Mouse (Mus musculus) MEL (cell line): ENCODE data around the gene Dnajb14. TPM values are rescaled to one million over a fixed set of nuclear protein-coding genes. Genes with fewer than 3 reads are reported as not detected.
A peak's percentile ranks its signal among the peaks of the same experiment; 100 is the strongest.

Source experiments
- DNase-seq: peaks from one replicate; pipeline ENCODE4 v3.0.0; 2011; ENCODE audit warnings: low read depth, low spot score
- H3K27ac ChIP-seq: 2 replicates; pipeline ENCODE4 v1.5.1; 2012; ENCODE audit warnings: low read depth, mild to moderate bottlenecking, control low read depth, low read length, moderate library complexity; ENCODE audit not compliant: control insufficient read depth
- H3K27me3 ChIP-seq, 2 experiments: fragments of 150-350 bp in 1 of 2; sonication (generic) in 1 of 2; 2 replicates each; pipeline ENCODE4 v1.6.1; 2012; ENCODE audit warnings: low read length in 2 of 2, mild to moderate bottlenecking in 2 of 2, improper control_type of control experiment in 1 of 2, moderate library complexity in 1 of 2; ENCODE audit not compliant: insufficient read depth in 2 of 2, control insufficient read depth in 1 of 2
- H3K36me3 ChIP-seq, 2 experiments: 2 replicates each; pipeline ENCODE4 v1.6.1; 2012 to 2014; ENCODE audit warnings: low read length in 2 of 2, improper control_type of control experiment in 1 of 2, inconsistent platforms in 1 of 2, mild to moderate bottlenecking in 1 of 2; ENCODE audit not compliant: insufficient read depth in 2 of 2, control insufficient read depth in 1 of 2
- H3K4me1 ChIP-seq, 2 experiments: fragments of 150-350 bp in 1 of 2; sonication (generic) in 1 of 2; 2 replicates each; pipeline ENCODE4 v1.6.1; 2012; ENCODE audit warnings: low read length in 2 of 2, improper control_type of control experiment in 1 of 2, mild to moderate bottlenecking in 1 of 2; ENCODE audit not compliant: insufficient read depth in 2 of 2, control insufficient read depth in 1 of 2
- H3K4me3 ChIP-seq, 2 experiments: fragments of 150-350 bp in 1 of 2; sonication (generic) in 1 of 2; 2 replicates each; pipeline ENCODE4 v1.5.1; 2012; ENCODE audit warnings: low read depth in 2 of 2, low read length in 2 of 2, mild to moderate bottlenecking in 2 of 2, moderate library complexity in 2 of 2, control low read depth in 1 of 2, improper control_type of control experiment in 1 of 2; ENCODE audit not compliant: control insufficient read depth in 1 of 2, insufficient read depth in 1 of 2
- H3K79me2 ChIP-seq: 2 replicates; pipeline ENCODE4 v1.6.1; 2012; ENCODE audit warnings: mild to moderate bottlenecking, low read length, moderate library complexity; ENCODE audit not compliant: control insufficient read depth, poor library complexity, insufficient read depth
- H3K9ac ChIP-seq: 2 replicates; pipeline ENCODE4 v1.6.1; 2012; ENCODE audit warnings: low read depth, mild to moderate bottlenecking, control low read depth, low read length, moderate library complexity; ENCODE audit not compliant: control insufficient read depth, poor library complexity, severe bottlenecking
- H3K9me3 ChIP-seq: fragments of 150-350 bp; sonication (generic); replicated peaks from 2 replicates; pipeline ENCODE4 v1.6.1; 2012; ENCODE audit warnings: mild to moderate bottlenecking, low read length, improper control_type of control experiment, moderate library complexity; ENCODE audit not compliant: insufficient read depth
- BHLHE40 ChIP-seq: IDR thresholded peaks from 2 replicates; pipeline ENCODE4 v1.6.1; 2012; ENCODE audit warnings: low read depth, mild to moderate bottlenecking, inconsistent platforms, low read length, improper control_type of control experiment, borderline replicate concordance
- CHD1 ChIP-seq: IDR thresholded peaks from 2 replicates; pipeline ENCODE4 v1.6.1; 2012; ENCODE audit warnings: low read depth, mild to moderate bottlenecking, inconsistent platforms, low read length, improper control_type of control experiment
- E2F4 ChIP-seq: IDR thresholded peaks from 2 replicates; pipeline ENCODE4 v1.6.1; 2011; ENCODE audit warnings: low read depth, low read length, improper control_type of control experiment, borderline replicate concordance
- EP300 ChIP-seq, 2 experiments: IDR thresholded peaks; 2 replicates each; pipeline ENCODE4 v1.6.1; 2011; ENCODE audit warnings: improper control_type of control experiment in 2 of 2, low read length in 2 of 2, low read depth in 1 of 2, mild to moderate bottlenecking in 1 of 2
- ETS1 ChIP-seq: IDR thresholded peaks from 2 replicates; pipeline ENCODE4 v1.6.1; 2012; ENCODE audit warnings: low read depth, mild to moderate bottlenecking, inconsistent platforms, low read length, improper control_type of control experiment, moderate library complexity
- GABPA ChIP-seq: IDR thresholded peaks from 2 replicates; pipeline ENCODE4 v1.6.1; 2012; ENCODE audit warnings: low read depth, mild to moderate bottlenecking, inconsistent platforms, low read length, improper control_type of control experiment, moderate library complexity
- GATA1 ChIP-seq: IDR thresholded peaks from 2 replicates; pipeline ENCODE4 v1.6.1; 2011; ENCODE audit warnings: low read depth, low read length, improper control_type of control experiment
- MAZ ChIP-seq: IDR thresholded peaks from 2 replicates; pipeline ENCODE4 v1.6.1; 2012; ENCODE audit warnings: low read depth, mild to moderate bottlenecking, inconsistent platforms, low read length, improper control_type of control experiment
- MEF2A ChIP-seq: IDR thresholded peaks from 2 replicates; pipeline ENCODE4 v1.6.1; 2014; ENCODE audit warnings: low read depth, mild to moderate bottlenecking, inconsistent platforms, low read length, improper control_type of control experiment; ENCODE audit not compliant: poor library complexity, insufficient replicate concordance, severe bottlenecking; ENCODE audit errors: extremely low read depth
- MXI1 ChIP-seq: IDR thresholded peaks from 2 replicates; pipeline ENCODE4 v1.6.1; 2011; ENCODE audit warnings: mild to moderate bottlenecking, low read depth, low read length, improper control_type of control experiment
- MYB ChIP-seq: IDR thresholded peaks from 2 replicates; pipeline ENCODE4 v1.6.1; 2011; ENCODE audit warnings: mild to moderate bottlenecking, low read depth, low read length, improper control_type of control experiment
- MYC ChIP-seq: IDR thresholded peaks from 2 replicates; pipeline ENCODE4 v1.6.1; 2011; ENCODE audit warnings: low read depth, mild to moderate bottlenecking, low read length, improper control_type of control experiment, moderate library complexity
- NRF1 ChIP-seq: IDR thresholded peaks from 2 replicates; pipeline ENCODE4 v1.6.1; 2014; ENCODE audit warnings: low read depth, mild to moderate bottlenecking, inconsistent platforms, low read length, improper control_type of control experiment, moderate library complexity; ENCODE audit not compliant: poor library complexity, insufficient read depth, severe bottlenecking
- POLR2A ChIP-seq, 2 experiments: IDR thresholded peaks; 2 replicates each; pipeline ENCODE4 v1.6.1; 2011 to 2012; ENCODE audit warnings: low read length in 2 of 2, mild to moderate bottlenecking in 2 of 2, control low read depth in 1 of 2, improper control_type of control experiment in 1 of 2, low read depth in 1 of 2, moderate library complexity in 1 of 2; ENCODE audit not compliant: control insufficient read depth in 1 of 2, insufficient read depth in 1 of 2, poor library complexity in 1 of 2
- POLR2AphosphoS2 ChIP-seq: IDR thresholded peaks from 2 replicates; pipeline ENCODE4 v1.6.1; 2011; ENCODE audit warnings: low read length, improper control_type of control experiment
- RAD21 ChIP-seq: IDR thresholded peaks from 2 replicates; pipeline ENCODE4 v1.6.1; 2011; ENCODE audit warnings: mild to moderate bottlenecking, low read depth, low read length, improper control_type of control experiment
- SIN3A ChIP-seq: IDR thresholded peaks from 2 replicates; pipeline ENCODE4 v1.6.1; 2012; ENCODE audit warnings: low read length, improper control_type of control experiment, inconsistent platforms
- SMC3 ChIP-seq: IDR thresholded peaks from 2 replicates; pipeline ENCODE4 v1.6.1; 2011; ENCODE audit warnings: low read depth, low read length, improper control_type of control experiment
- TAL1 ChIP-seq: IDR thresholded peaks from 2 replicates; pipeline ENCODE4 v1.6.1; 2012; ENCODE audit warnings: mild to moderate bottlenecking, inconsistent platforms, low read length, moderate library complexity, mixed read lengths
- TBP ChIP-seq: IDR thresholded peaks from 2 replicates; pipeline ENCODE4 v1.8.0; 2011; ENCODE audit warnings: low read depth, low read length, improper control_type of control experiment
- UBTF ChIP-seq: IDR thresholded peaks from 2 replicates; pipeline ENCODE4 v1.6.1; 2012; ENCODE audit warnings: low read depth, mild to moderate bottlenecking, inconsistent platforms, low read length, improper control_type of control experiment, moderate library complexity, borderline replicate concordance; ENCODE audit not compliant: insufficient read depth
- USF1 ChIP-seq: IDR thresholded peaks from 2 replicates; pipeline ENCODE4 v1.6.1; 2014; ENCODE audit warnings: low read depth, mild to moderate bottlenecking, inconsistent platforms, low read length, improper control_type of control experiment, moderate library complexity
- USF2 ChIP-seq, 2 experiments: IDR thresholded peaks; 2 replicates each; pipeline ENCODE4 v1.6.1; 2011 to 2012; ENCODE audit warnings: improper control_type of control experiment in 2 of 2, low read length in 2 of 2, borderline replicate concordance in 1 of 2, inconsistent platforms in 1 of 2, low read depth in 1 of 2, mild to moderate bottlenecking in 1 of 2; ENCODE audit not compliant: insufficient read depth in 1 of 2
- ZC3H11A ChIP-seq: IDR thresholded peaks from 2 replicates; pipeline ENCODE4 v1.6.1; 2012; ENCODE audit warnings: low read depth, mild to moderate bottlenecking, inconsistent platforms, low read length, improper control_type of control experiment
- ZKSCAN1 ChIP-seq: IDR thresholded peaks from 2 replicates; pipeline ENCODE4 v1.6.1; 2012; ENCODE audit warnings: low read depth, mild to moderate bottlenecking, inconsistent platforms, low read length, improper control_type of control experiment, moderate library complexity
- ZNF384 ChIP-seq: IDR thresholded peaks from 2 replicates; pipeline ENCODE4 v1.6.1; 2012; ENCODE audit warnings: low read depth, mild to moderate bottlenecking, inconsistent platforms, low read length, improper control_type of control experiment
- polyA plus RNA-seq, 2 experiments: library from polyadenylated mRNA; stranded (reverse) in 1 of 2; unstranded in 1 of 2; fragments of >175 nt in 1 of 2; fragments of >200 nt in 1 of 2; gene quantifications; 2 replicates each; pipeline versions ENCODE4 v1.2.1 to v1.2.4; 2012; ENCODE audit warnings: low replicate concordance in 2 of 2, low read depth in 1 of 2; ENCODE audit not compliant: insufficient read length in 2 of 2, insufficient read depth in 1 of 2, missing spikeins in 1 of 2
- total RNA-seq: library from RNA; depleted of rRNA; stranded (reverse); fragments of 300-350 nt; gene quantifications from 2 replicates; pipeline ENCODE4 v1.2.3, GENCODE M21; 2012

Gene Dnajb14
- total and polyA plus RNA-seq, 3 experiments: 4.2 to 6.1 TPM; not detected in 1

DNA sequence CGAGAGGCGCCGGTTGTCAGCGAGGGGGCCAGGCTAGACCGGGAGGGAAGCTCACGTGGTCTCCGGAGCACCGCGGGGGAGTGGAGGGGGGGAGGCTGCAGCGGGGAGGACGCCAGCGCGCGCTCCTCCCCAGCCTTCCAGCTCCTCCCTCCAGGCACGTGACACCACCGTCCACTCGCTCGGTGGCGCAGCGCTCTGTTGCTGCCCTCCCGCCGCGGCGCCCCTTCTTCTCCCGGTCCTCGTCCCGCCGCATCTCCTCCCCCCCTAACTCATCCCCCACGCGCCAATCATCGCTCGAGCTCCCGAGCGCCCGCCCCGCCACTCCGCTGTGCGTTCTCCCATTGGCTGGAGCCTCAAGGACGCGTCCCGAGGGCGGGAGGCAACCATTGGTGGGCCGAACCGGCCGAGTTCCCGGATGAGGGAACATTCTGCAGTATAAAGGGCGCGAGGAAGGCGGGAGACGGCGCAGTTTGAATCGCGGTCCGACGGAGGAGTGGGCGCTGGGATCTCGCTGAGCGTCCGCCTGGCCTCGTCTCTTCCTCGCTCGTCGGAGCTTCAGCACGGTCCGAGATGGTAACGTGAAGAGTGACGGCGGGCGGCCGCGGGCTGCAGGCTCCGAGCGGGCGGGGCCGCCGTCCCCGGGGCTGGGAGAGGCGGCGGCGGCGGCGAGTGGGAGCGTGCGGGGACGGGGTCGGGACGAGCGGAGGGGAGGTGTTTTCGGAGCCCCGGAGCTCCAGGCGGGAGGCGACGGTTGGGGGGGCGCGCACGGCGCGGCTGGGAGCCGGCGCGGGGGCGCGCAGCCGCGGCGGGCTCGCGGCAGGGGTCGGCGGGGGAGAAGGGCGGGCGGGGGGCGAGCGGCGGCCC is 3.1 kb upstream of the Dnajb14 start, which contains the start of gene H2afz (continued):
- TF ChIP-seq ZNF384 (no peak), SMC3 (no peak), EP300 (IDR thresholded peaks at IDR 0.05; ENCODE audit: low read depth in 1 of 2, low read length in 2 of 2) (no peak), MXI1 (no peak; the same call in 1 of the 2 replicates), GATA1 (no peak), E2F4 (no peak), ETS1 (no peak), TAL1 (no peak), MYB (no peak), BHLHE40 (peak; percentile 90), USF2 (IDR thresholded peaks at IDR 0.05; ENCODE audit: borderline replicate concordance in 1 of 2, insufficient read depth in 1 of 2, low read depth in 1 of 2, low read length in 2 of 2) (peak in 1 of 2 experiments; percentile 73; a peak in 2 of 4 replicates), MEF2A (no peak), TBP (peak; percentile 97), POLR2A (IDR thresholded peaks at IDR 0.05; ENCODE audit: control insufficient read depth in 1 of 2, insufficient read depth in 1 of 2, low read depth in 1 of 2, low read length in 2 of 2, poor library complexity in 1 of 2) (peak; percentile 97 to 98), CHD1 (no peak), SIN3A (peak; percentile 28; the same call in 1 of the 2 replicates), POLR2AphosphoS2 (peak; percentile 98), USF1 (peak; percentile 96), ZKSCAN1 (no peak)

DNA sequence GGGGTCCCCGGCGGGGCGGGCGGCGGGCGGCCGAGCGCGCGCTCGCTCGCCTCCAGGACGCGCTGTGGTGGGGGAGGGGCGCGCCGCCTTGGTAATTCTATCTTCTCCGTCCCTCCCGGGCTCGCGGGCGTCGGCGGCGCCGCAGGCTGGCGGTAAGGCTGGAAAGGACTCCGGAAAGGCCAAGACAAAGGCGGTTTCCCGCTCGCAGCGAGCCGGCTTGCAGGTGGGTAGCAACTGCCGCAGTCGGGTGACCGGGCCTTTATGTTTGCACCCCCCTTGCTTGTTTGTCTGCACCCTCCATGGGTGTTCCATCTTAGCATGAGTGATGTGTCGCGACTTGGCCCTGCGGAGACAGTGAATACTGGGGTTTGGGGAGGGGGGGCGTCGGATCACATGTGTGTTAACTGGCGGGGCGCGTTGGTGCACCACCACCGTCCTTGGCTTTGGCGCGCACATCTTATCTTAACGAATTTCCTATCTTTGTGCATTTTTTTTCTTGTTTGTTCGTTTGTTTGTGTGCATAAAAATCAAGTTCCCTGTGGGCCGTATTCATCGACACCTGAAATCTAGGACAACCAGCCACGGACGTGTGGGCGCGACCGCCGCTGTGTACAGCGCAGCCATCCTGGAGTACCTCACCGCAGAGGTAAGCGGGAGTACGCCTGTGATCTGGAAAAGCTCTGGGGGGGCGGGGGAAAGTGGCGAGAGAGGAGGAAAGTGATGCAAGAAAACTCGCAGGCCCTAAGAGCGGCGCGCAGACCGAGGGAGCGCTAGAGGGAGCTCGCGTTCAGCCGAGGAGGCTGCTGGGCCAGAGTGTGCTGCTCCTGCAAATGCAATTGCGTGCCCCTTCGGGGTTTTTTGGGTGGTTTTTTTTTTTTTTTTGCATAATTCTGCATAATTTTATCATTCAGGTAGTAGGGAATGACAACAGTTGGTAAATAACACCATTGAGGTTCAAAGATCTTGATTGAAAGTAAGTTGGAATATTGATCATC is 2.2 kb upstream of the Dnajb14 start:
- Histone ChIP-seq H3K9me3 (no peaks in the 10 kb centered on the region), H3K9ac (peak overlapping the region; percentile 85), H3K79me2 (peaks cover 34% of the 10 kb centered on the region), H3K27me3 (no peaks in the 10 kb centered on the region), H3K4me3 (peak overlapping the region; percentile 77 to 99), H3K36me3 (peaks cover 3 to 30% of the 10 kb centered on the region in 2 experiments), H3K27ac (peak overlapping the region; percentile 88), H3K4me1 (peaks cover under 1 to 16% of the 10 kb centered on the region in 2 experiments; a peak in 3 of 4 replicates)
- DNase-seq: peak; percentile 91
- TF ChIP-seq TAL1: no peak
- no peak for TF ChIP-seq TBP
- TF ChIP-seq ZNF384: peak; percentile 77
- TF ChIP-seq EP300 (IDR thresholded peaks at IDR 0.05; ENCODE audit: low read depth in 1 of 2, low read length in 2 of 2): no peak; a peak in 1 of 4 replicates
- no peak for TF ChIP-seq MEF2A
- 0 out of 2 replicates have a peak, but pooled peaks have one; percentile 11 for TF ChIP-seq UBTF
- TF ChIP-seq MYB: no peak
- TF ChIP-seq POLR2AphosphoS2: no peak
- TF ChIP-seq GATA1: no peak
- no peak for TF ChIP-seq MAZ
- TF ChIP-seq GABPA: no peak
- no peak for TF ChIP-seq USF1
- peak; percentile 13; the same call in 1 of the 2 replicates for TF ChIP-seq MYC
- TF ChIP-seq CHD1: no peak
- no peak for TF ChIP-seq ZC3H11A
- TF ChIP-seq POLR2A (IDR thresholded peaks at IDR 0.05; ENCODE audit: control insufficient read depth in 1 of 2, insufficient read depth in 1 of 2, low read depth in 1 of 2, low read length in 2 of 2, poor library complexity in 1 of 2): peak in 1 of 2 experiments; percentile 60; a peak in 2 of 4 replicates
- peak; percentile 32 for TF ChIP-seq RAD21
- peak; percentile 82 for TF ChIP-seq MXI1
- no peak for TF ChIP-seq NRF1
